Mouse (Mus musculus) ZHBTc4 (cell line): ENCODE results near the gene Stxbp2.

Source experiments
- DNase-seq: peaks from one replicate; pipeline ENCODE4 v3.0.0-alpha.2; 2011; ENCODE audit warnings: low read depth, low spot score

Gene Stxbp2

DNA sequence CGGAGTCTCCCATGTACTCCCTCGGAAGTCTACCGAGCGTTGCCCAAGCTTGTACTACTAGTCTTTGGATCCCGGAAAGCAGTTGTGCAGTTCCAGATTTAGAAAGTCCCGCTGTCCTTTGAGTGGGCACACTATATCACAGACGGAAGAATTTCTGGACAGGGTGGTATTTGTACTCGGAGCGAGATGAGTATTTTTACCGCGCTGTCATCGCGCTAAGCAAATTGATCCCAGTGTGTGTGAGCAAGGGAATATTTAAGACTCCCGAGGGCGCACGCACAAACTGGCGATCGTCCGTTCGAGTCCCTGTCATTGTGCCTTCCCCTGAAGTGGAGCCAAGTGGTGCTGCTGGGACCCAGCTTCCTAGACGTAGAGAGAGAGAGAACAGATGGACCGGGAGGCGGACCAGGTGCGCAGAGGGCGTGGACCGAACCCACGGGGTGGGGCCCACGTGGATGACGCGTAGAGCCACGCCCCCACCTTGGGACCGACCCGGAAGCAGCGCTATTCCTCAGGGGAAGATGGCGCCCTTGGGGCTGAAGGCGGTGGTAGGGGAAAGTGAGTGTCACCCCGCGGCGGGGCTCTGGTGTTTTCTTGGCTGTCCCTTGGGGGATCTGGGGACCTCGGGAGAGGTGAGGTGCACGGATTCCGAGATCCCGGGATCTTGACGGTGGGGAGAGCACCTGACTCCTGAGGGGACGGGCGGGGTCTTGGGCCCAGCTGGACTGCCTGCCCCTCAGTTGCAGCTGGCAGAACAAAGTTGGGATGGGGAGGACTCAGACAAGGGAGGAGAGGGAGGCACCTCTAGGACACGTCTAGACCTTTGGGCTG is at the start of gene Stxbp2:
Gene Stxbp2 (plus strand): TSS at position 309 of the 831 bp plus-strand sequence.
- peak; percentile 90 for DNase-seq

DNA sequence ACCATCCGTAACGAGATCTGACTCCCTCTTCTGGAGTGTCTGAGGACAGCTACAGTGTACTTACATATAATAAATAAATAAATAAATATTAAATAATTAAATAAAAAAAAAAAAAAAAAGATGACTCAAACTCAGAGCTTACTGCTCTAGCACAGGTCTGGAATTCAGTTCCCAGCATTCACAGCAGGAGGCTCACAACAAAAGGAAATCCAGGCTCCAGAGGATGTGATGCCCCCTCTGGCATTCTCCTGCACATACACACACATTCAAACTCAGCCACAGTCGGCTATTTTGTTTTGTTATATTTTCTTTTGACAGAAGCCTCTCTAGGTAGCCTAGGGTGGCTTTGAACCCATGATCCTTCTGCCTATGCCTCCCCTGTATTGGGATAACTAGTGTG is 48.8 kb upstream of the Stxbp2 start:
- DNase-seq = peak; percentile 78

DNA sequence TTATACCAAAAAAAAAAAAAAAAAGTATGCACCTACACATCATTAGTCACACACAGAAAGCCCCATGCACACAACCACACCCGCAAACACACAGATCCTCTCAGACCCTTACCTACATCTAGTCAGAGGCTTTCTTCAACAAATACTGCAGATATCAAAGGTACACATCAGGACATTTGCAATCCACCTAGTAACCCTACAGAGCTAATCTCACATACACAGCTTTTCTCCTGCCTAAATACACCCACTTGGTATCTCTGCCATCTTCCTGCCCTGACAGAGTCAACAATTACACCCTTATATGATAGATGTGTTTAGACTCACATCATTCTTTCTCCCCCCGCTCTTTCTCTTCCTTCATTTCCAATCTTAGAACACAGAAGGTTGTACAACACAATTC is 44.3 kb upstream of the Stxbp2 start:
- DNase-seq = no peak

DNA sequence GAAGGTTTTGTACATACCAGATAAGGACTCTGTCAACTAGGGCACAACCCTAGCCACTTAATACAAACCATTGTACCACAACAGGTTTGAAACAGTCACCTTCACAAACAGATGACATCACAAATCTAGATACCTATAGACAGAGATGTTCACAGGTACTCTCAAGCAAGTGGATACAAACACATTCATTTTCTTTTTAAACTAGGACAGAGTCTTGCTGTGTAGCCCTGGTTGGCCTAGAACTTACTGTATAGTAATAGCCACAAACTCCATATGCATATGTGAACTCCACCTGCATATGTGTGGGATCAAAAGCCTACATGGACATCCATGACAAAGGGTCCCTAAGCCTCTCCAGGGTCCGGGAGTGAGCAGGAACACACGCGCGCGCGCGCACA is 43.8 kb upstream of the Stxbp2 start, which contains the start of gene Camsap3:
Gene Camsap3 (plus strand): TSS at position 301 of the 398 bp plus-strand sequence.
- no peak for DNase-seq

DNA sequence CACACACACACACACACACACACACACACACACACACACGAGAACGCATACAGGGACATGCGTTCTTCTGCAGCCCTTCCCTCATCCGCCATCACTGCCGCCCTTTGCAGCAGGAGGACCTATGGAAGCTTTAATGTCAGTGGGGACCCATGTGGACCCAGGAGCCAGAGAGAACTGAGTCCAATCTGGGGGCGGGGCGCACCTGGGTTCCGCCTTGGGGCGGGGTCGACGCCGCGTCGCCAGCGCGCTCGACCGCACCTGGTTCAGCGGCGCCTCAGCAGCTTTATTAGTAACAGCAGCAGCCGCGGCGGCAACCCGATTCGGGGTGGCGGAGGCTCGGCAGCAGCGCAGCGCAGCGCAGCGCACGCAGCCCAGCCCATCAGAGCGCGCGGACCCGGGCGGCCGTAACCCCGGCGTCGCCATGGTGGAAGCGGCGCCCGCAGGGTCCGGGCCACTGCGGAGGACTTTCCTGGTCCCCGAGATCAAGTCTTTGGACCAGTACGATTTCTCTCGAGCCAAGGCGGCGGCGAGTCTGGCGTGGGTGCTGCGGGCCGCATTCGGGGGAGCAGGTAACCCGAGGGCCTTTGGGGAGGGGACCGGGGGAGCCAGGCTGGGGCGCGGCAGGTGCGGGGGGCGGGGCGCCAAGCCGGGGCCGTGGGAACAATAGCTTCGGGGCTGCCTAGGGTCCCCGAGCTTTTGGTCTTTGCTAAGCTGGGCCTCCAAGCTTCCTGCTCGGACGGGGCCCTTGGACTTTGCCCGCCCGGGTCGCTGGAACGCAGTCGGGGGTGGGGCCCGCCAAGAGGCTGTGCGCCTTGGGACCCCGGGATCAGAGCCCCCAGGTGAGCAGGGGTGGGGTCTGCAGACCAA is 43.1 kb upstream of the Stxbp2 start:
- DNase-seq = peak; percentile 92

DNA sequence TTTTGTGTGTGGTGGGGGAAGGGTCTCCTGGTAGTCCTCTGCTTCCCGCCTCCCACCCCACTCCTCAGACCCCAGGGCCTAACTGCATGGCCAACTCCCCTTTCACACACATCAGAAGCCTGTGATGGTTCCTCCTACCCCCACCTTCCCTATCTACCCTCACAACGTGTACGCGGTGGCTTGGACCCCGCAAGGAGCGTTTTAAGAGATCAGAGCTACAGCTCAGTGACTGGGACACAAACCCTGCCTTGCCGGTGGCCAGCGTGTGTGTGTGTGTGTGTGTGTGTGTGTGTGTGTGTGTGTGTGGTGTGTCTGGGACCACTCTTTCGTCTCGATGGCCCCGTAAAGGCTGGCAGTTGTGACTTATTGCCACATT is 42.5 kb upstream of the Stxbp2 start:
- DNase-seq = peak; percentile 49

DNA sequence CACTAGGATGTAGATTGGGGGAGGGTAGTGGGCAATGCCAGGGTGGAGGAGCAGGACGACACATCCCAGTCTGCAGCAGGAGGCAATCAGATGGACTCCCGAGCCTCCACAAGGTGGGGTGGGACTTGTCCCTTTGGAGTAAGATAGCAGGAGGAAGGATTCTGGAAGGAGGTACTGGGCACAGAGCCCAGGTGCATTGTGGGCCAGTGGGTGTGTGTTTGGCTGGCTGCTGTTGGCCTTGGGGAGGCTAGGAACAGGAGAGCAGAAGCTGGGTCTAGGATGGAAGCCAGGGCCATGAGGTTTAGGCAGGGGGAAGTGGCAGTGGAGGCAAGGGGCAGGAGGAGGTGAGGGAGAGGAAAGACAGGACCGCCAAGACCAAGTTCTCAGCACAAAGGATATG is 37.3 kb upstream of the Stxbp2 start:
- peak; percentile 28 for DNase-seq

DNA sequence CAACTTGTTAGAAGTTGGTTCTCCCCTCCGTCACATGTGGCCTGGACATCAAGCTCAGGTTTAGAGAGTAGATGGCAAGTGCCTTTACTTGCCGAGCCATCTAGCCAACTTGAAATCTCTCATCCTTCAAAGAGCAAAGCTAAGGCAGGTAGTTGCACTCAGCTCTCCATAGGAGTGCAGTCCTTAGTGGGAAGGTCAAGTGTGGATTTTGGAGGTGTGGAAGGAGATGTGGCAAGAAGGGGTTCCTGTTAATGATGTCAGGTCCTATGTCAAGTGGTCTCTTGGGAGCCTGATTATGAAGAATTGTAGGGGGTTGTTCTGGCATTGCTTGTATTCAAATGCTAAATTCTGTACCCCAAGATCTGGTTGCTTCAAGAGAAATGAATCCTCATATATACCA is 36.3 kb upstream of the Stxbp2 start:
- DNase-seq = no peak

DNA sequence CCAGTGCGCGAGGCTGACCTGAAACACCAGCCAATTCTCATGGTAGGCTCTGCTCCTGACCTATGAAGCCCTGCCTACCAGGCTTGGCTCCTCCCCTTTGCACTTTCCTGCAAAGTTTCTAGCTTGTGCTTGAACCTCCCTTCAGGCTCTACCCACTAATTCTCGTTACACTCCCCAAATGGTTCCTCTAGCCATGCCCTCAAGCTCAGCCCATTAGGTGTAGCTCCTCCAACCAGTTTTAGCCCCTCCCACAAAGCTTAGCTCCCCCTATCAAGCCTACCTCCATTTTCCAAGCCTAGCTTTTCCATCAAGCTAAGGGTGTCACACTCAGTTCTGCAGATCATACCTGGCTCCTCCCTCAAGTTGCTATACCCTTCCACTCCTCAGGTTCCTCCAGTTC is 32.7 kb upstream of the Stxbp2 start:
- DNase-seq = peak; percentile 95

DNA sequence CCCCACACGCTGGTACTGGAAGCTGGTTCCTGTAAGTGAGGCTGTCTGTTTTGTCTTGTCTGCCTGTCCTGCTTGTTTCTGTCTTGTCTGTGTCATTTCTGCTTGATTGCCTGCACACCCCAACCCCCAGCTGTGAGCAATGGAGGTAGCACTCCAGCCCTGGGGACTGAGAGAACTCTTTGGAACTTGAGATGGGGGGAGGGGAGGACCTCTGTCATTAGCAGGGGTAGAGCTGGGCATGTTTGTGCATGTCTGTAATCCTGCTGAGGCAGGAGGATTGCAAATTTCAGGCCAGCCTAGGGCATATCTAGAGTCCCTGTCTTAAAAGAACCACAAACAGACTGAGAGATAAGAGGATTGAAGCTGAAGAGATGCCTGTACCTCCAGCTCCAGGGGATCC is 31.5 kb upstream of the Stxbp2 start:
- DNase-seq = peak; percentile 86

DNA sequence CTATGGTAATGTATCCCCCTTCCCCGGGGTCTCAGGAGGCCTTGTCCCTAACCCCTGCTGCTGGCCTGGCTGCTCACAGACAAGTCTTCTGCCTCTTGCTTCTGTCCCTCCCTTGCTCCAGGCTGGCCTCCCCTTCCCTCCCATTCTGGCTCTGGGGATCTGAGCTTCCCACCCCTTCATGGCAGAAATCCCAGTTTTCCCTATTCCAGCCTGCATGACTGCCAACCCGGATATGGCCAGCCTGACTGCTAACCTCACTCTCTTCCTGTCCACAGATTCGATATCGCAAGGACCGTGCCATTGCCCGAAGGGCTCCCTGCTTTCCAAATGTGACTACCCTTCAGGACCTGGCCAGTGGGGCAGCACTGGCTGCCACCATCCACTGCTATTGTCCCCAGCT is 30.4 kb upstream of the Stxbp2 start:
- no peak for DNase-seq

DNA sequence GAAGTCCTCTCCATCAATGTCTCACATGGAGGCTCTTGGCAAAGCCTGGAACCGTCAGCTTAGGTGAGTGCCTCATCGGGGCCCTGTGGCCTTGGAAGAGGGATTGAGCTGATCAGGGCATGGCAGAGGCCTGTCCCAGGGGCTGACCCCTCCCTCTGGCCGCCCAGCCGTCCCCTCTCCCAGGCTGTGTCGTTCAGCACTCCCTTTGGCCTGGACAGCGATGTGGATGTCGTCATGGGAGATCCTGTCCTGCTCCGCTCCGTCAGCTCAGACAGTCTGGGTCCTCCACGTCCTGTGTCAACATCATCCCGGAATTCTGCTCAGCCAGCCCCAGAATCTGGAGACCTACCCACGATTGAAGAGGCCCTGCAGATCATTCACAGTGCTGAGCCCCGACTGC is 27.3 kb upstream of the Stxbp2 start:
- no peak for DNase-seq

DNA sequence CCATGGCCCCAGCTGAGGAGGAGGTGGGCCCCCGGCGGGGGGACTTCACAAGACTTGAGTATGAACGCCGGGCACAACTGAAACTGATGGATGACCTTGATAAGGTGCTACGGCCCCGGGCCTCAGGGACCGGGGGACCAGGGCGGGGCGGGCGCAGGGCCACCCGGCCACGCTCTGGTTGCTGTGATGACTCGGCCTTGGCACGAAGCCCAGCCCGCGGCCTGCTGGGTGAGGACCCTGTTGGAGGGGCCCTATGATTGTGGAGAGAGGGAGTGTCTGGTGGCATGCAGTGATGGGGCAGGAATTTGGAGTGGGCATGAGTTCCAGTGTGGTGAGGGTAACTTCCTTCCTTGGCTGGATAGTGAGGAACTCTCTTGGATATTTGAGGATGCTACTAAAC is 24.2 kb upstream of the Stxbp2 start:
- no peak for DNase-seq

DNA sequence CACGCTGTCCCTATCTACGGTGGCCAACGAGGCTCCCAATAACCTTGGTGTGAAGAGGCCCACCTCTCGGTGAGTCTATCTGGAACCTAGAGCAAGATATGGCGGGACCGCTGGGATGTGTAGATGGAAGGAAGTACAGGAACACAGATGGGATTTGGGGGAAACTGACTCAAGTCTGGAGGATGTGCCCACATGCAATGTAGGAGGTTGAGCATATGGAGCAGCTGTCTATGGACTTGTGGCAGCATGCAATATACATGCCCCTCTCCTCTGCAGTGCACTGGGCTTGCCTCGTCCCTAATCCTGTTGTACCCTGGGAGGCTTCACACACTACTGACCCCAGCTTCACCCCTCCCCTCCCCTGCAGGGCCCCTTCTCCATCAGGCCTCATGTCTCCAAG is 22.9 kb upstream of the Stxbp2 start:
- DNase-seq = no peak

DNA sequence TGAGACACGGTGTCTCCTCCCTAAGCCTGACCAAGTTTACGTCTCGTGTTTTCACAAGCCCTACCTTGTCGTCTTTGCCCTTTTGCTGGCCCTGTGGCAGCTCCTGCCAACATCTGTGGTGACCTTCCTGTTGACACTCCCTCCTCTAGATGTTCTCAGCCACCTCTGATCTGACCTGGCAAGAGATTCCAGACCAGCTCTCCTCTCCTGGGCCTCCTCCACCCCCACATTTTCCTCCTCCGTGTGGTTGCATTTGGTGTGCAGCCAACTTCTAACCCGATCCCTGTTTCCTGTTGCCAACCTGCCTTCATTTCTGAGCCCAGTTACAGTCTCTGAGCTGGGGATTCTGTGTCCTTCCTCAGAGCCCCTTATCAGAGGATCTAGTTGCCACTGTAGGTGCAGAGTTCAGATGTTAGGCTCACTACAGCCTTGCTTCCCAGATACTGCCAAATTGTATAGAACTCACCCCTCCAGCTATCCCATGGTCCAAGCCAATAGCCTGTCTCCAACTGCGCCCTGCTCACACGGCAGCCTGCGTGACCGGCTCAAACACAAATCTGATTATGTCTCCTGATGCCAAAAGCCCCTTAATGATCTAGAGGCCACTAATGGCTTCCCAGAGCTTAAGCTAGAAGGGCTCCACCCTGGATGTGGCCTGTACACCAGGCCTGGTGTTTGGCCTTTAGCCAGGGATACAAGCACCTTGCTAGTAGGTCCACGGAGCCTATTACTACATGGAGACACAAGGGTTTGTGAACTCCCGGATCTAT is 21.5 kb upstream of the Stxbp2 start:
- DNase-seq = no peak

DNA sequence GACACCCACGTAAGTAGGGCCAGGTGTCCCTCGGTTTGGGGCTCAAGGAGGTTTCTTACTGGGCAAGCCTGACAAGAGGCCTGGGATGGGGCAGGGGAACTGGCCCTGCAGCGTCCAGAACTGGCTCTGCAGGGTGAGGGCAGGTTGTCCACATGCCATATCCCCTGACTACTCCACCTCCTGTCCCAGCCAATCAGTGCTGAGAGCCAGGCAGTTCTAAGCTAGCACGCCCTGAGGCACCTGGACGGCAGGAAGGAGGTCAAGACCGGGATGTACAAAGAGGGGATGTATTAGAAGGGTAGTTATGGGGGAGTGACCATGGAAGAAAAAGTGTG is 21.0 kb upstream of the Stxbp2 start:
- DNase-seq = no peak

DNA sequence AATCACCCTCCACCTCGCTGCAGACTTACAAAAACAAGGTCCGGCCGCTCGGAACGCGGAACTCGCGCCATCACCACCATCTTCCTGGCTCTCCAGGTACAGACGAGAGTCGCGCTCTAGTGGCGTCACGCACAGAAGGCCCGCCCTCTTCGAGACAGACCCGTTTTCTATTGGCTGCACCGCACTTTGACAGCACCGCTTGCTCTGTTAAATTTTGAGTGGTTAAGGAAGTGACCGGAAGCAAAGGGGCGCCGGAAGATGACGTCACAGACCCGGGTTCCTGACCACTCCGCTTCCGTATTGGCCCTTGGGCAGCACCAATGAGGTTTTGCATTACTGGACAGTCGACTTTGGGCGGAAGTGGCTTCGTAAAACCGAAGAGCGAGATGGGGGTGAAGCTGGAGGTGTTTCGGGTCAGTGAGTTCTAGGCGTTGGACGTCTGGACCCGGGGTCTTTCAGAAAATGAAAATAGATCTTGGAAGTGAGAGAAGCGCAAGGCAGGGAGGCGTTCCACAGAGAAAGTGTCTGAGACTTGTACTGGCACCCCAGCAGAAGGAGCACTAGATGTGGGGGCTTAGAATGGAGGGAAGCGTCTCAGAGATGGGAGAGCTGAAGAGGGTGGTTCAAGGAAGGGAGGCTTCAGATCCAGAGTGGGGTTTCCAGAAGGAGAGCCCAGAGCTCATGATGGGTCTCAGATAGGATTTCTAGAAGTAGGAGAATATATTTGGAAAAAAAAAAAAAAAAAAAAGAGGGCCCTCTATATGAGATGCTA is 9.4 kb upstream of the Stxbp2 start, which contains the start of the genes Xab2 and Pet100:
Gene Xab2 (minus strand): TSS at position 118 of the 772 bp plus-strand sequence.
Gene Pet100 (plus strand): TSS at position 350 of the 772 bp plus-strand sequence.
- peak; percentile 100 for DNase-seq

DNA sequence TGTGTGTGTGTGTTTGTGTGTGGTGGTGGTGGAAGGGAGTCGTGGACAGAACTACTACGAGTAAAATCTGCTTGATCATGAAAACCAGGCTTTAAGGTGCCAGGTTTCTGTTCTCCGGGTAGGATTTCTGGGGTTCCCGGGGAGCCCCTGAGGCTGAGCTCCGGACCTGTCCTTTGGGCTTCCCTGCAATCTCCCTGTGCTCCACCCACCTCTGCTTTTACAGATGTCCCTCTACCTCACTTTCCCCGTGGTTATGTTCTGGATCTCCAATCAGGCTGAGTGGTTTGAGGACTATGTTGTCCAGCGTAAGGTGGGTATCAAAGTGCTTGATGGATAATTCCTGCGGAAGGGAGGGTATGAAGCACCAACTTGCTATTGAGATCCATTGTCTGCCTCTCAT is 8.6 kb upstream of the Stxbp2 start:
- DNase-seq = no peak

DNA sequence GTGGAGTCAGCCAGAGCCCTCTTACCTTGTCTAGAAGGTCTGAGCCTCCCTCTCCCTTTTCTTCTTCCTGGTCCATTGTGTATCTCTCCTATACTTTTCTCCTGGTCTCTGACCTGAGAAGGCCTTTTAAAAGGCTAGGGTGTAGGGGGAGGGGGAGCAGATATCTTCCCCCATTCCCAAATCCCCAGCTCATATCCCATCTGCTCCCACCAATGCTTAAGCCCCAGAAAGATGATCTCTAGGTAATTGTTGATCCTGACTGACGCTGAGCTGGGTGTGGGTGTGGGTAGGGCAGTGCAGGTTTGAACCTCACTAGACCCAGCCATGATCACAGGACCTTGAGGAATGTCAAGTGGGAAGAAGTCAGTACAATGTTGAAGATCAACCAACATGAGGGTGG is 5.3 kb upstream of the Stxbp2 start, which contains the start of gene Pcp2:
Gene Pcp2 (minus strand): TSS at position 101 of the 400 bp plus-strand sequence.
- no peak for DNase-seq

DNA sequence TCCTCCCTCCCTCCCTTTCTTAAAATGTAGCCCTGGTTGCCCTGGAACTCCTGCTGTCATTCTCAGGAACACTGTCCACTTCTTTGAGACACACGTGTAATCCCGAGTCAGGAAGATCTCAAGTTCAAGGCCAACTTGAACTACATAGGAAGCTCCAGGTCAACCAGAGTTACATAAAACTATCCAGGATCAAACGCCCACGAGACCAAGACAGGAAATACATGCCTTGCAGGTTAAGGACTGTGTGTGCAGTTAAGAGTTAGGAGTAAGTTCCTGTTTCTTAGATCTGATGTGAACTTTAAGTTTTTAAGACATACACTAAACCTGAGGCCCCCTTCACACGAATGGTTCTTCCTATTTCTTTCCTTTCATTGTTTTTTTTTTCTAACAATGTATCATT is 3.8 kb upstream of the Stxbp2 start:
- DNase-seq = no peak

DNA sequence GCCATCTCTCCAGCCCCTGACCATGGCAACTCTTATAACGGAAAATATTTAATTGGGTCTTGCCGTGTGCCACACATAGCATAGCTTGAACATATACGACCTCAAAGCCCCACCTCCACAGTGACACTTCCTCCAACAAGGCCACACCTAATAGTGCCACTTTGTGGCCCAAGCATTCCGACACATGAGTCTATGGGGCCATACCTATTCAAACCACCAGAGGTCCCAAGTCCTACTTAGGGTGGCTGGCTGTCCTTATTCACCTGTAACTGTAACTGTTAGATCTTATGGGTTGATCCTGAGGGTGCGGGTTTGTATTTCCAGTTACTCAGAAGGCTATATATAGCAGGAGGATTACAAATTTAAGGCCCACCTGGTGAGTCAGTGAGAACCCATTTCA is 2.7 kb upstream of the Stxbp2 start:
- peak; percentile 88 for DNase-seq
